Mouse (Mus musculus) urinary bladder, adult 18-20 months (tissue): Measurements from ENCODE around the gene Gm45208.
"Not testable (repeated sequence)": the region's sequence is repeated elsewhere in the genome, so short reads cannot be mapped to it uniquely, and the experiment has no call there.

Experiments used
- DNase-seq, 2 experiments: peaks; one replicate each; pipeline ENCODE4 v3.0.0; 2022; ENCODE audit warnings: low spot score in 2 of 2, mixed read lengths in 2 of 2

Gm45208 gene

DNA sequence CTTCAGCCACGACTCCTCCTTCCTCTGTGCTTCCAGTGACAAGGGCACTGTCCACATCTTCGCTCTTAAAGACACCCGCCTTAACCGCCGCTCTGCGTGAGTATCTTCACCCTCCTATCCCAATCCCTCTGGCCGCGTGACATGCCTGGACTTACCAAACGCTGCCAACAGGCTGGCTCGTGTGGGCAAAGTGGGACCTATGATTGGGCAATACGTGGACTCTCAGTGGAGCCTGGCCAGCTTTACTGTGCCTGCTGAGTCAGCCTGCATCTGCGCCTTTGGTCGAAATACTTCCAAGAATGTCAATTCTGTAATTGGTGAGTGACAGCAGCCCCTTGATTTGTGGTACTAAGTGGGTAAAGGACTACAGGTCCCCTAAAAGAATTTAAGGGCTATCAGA is 5.1 kb downstream of the Gm45208 start:
- DNase-seq: no peak

DNA sequence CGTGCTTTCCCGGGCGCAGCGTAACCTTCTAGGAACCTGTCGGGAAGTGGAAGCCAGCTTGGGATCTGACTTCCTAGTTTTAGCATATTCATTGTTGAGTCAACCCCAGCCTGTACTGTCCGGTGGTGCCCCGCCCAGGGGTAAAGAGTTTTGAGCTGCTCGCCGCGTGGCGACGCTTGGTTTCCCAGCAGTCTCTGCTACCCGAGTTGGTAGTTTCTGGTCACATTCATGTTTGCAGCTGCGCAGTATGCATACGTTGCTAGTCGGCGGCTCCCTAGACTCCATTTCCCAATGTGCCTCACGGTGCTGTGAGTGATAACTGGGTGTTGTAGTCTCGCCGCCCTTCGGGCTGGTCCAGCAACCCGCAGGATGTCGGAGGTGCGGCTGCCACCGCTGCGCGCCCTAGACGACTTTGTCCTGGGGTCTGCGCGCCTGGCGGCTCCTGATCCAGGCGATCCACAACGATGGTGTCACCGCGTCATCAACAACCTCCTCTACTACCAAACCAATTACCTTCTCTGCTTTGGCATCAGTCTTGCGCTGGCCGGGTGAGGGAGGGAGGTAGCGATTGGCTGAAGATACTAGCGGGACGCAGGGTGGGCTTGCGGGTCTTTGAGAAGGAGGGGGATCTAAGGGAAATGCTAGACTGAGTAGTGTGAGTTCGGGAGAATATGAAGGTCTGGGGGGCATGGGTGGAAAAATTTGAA is 6.3 kb downstream of the Gm45208 start, which contains the start of gene Praf2:
Gene Praf2, plus strand, starts transcription at position 225 of the 707 bp plus-strand sequence.
- DNase-seq: peak; percentile 37 to 72

DNA sequence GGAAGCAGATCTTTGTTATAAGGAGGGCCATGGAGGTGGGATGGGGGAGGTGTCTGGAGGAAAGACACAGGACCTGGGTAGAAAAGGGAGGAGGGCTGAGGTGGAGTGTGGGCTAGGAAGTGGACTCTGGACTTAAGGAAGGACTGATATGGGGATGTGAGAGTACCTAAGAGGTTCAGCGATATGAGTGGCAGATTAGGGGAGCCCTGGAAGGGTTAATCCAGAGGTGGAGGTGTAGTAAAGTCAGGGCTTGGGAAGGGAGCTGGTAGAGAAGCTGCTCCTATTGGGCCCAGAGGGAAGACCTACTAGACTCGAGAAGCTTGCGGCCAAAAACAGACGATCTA is 6.8 kb downstream of the Gm45208 start:
- no peak for DNase-seq

DNA sequence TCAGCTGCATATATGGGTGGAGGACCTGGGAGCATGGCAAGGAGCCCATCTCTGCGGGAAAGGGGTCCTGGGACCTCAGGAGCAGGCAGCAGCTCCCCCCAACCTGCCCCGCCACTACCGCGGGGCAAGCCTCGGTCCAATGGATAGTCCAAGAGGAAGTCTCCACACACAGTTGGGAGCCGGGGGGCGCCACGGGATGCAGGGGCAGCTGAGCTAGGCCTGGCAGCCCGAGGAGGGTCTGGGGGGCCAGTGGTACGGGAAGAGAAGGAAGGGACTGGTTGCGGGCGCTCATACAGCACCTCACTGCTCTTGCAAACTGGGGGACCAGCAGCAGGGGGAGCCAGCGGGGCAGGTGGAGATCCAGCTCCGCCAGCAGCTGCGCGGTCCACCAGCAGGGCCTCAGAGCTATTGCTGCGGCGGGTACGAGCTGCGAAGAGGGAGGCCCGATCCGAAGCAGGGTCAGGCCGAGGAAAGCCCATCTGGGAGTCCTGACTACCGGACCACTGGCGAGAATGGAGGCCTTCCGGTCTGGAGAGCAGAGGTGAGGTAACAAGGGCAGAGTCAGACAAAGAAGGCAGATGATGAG is 11.6 kb downstream of the Gm45208 start:
- peak in 1 of 2 experiments; percentile 57 for DNase-seq

DNA sequence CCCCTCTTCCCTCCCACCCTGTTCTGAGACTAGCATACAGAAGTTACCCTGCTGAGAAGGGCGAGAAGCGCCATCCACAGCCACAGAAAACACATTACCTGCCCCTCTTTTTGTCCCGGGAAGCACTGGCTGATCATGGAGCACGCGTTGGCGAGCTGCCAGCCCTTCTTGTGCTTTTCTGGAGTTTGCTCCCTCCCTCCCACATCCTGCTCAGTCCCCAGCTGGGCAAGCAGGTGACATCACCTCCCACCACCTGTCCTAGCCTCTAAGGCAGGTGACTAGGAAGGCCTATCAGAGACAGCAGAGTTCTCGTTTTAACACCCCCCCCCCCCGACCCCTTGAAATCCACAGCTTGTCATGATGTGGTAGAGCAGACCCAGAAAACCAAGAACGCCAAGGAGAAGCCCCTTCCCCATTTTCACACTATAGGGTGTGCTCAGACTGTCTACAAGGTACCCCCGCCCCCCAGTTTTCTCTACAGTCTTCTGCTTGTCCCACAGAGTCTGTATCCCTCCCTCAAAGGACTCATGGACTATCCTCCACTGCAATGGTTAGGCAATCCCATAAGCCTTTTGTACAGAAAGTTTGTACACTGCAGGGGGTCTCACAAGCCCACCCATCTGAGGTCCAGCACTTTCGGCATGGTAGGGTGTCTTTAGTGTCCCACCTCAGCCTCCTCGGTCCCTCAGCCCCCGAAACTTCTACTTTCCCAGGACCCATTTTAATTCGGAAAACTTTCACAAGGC is 17.5 kb downstream of the Gm45208 start:
- DNase-seq: no peak

DNA sequence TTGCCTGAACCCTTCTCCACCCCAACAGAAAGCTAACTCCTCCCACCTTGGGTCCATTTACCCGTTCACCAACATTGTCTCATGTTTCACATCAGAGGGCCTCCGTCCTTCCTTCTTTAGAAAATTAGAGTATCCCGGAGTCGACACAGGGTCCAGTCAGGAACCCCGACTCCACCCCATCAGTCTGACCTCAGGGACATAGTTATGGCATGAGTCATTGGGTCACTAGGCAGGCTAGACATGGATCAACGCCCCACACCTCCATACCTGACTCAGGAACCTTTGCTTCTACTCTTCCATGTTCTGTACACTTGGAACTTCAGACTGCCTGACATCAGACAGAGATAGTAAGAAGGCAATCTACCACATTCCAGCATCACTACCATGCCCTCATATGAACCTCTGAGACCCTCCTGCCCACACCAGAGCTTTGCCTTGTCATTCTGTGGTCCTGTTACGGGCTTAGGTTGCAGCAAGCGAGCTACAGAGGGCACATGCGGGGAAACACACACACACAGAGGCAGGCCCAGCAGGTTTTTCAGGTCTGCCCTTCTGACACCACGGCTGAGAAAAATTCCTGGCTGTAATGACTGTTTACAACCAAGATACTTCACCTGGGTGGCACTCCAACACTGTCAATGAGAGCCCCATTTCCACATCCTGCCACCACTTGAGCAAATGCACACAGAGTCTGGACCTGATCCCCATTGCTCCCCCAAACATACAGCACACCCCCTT is 18.2 kb downstream of the Gm45208 start:
- peak; percentile 33 to 40 for DNase-seq

DNA sequence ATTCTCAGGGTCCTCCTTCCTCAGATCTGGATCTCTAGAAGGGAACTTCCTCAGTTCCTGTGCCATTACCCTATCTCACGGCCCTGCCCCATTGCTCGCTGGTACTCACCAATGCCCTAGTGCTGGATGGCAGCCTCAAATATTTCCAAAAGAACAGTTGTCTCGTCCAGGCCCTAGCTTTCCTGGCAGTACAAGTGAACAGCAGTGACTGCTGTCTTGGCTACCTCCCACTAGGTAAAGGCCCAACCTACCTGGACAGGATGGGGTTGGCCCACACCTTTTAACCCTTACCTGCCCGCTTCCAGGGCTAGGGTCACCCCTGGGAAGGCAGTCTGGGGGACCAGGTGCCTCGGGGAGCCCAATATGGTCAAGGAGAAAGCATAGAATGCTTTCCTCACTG is 19.1 kb downstream of the Gm45208 start:
- no peak for DNase-seq

DNA sequence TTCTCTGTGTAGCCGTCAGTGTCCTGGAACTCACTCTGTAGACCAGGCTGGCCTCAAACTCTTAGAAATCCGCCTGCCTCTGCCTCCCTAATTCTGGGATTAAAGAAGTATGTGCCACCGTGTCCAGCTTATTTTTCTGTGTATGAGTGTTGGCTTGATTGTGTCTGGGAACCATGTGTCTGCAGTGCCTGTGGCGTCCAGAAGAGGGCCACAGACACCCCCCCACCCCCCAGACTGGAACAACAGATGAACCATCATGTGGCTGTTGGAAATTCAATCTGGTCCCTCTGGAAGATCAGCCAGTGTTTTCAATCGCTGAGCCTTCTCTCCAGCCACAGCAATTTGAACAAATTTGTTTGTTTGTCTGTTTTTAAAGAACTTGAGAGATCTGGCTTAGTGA is 21.4 kb downstream of the Gm45208 start:
- no peak for DNase-seq

DNA sequence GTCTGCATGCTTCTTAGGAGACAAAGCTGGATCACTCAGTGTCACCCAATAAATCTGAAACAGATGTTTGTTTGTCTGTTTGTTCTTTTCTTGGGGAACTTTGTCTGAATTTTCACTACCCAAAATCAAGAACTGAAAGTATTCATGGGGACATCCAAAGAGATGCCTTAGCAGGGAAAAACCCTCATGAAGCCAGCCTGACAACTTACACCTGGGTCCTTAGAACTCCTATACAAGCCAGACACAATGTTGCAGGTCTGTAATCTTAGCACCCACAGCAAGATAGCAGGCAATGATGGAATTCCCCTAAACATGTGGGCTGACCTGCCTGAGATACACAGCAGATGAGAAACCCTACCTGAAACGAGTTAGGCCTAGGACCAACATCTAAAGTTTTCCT is 22.9 kb downstream of the Gm45208 start:
- no peak for DNase-seq

DNA sequence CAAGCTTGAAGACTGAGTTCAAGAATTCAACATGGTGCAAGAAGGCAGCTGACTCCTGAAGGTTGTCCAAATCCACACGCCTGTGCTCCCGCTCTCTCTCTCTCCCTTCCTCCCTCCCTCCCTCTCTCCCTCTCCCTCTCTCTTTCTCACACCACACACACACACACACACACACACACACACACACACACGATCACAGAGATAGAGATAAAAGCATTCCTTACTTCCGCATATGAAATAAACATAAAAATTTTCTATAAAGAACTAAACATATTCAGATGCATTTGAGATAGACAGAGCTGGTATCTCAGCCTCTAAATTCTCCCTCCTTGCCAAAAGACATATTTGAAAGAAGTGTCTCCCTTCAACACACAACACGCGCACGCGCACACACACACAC is 23.4 kb downstream of the Gm45208 start:
- DNase-seq: no peak

DNA sequence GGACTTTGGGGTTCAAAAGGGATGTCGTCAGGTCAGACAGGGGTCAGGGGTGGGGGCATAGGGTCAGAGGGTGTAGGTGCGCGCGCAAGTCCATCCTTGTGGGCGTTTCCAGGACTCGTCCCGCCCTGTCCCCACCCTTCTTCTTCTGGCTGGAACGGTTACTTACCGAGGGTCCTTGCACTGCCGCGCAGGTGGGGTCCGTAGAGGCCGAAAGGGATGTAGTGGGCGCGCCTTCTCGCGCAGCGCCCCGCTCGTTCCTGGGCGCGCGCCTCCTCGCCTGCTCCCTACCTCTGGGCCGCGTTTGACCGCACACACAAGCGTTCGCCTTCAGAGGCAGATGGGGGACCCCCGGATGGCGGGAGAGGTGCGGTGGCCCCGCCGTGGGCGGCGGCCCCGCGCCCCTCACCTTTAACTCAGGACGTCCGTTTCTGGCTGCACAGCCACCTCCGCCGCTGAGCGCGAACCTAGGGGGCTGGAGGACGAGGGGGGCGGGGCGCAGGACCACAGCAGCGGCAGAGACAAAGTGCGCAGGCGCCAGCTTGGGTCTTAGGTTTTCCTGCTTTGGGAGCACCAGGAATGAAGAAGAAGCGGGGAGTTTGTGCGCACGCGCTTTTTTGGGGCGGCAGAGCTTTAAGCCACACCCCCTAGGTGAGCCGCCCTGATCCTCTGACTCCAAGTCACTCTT is 28.5 kb downstream of the Gm45208 start, which contains the start of gene Ccdc120:
Gene Ccdc120, minus strand, starts transcription at position 474 of the 685 bp plus-strand sequence.
- peak in 1 of 2 experiments; percentile 55 for DNase-seq

DNA sequence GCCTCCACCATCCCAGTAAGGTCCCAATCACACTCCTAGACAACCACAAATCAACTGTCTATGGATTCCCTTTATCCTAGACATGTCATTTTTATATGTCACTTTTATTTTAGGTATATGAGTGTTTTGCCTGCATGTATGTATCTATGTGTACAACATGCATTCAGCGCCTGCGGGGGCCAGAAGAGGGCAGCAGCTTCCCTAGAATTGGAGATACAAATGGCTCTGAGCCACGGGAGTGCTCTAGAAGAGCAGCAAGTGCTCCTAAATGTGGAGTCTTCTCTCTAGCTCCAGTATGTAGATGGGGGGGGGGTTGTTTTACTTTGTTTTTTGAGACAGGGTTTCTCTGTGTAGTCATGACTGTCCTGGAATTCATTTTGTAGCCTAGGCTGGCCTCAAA is 31.6 kb downstream of the Gm45208 start:
- DNase-seq: not testable (repeated sequence)

DNA sequence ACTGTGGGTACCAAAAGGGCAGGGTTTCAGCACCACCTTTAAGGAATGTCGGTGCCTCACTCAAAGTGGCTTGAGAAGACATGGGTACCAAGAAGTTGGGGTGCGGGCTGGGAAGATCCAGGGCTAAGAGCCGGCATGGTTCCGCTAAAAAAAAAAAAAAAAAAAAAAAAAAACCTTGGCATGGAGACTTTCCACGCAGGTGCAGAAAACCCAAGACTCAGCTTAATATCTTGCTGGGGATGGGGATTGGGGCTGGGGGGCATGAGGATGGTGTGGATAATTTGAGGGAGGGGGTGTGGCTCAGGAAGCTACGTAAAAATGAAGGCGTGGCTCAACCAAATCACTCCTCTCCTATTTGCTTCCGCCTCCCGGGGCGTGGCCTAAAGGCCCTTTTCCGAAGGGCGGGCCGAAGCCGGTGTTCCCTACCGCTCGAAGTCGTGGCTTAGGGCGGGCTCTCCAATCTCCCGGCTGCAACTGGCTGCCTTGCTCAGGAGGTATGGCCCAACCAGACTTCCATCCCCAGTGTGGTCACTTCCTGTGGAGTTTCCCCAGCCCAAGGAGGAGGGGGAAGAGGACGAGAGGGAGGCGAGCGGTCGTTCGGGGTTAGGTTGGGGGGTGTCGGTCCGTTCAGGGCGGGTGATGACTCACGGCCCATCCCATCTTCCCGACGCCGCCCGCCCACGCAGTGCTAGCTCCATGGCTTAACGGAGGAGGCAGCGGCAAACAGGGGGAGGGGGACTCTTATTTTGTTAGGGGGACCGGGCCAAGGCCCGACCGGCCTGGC is 40.3 kb downstream of the Gm45208 start, which contains the start of gene Tfe3:
Gene Tfe3, plus strand, starts transcription at position 424 of the 784 bp plus-strand sequence.
- DNase-seq: peak; percentile 60 to 88

DNA sequence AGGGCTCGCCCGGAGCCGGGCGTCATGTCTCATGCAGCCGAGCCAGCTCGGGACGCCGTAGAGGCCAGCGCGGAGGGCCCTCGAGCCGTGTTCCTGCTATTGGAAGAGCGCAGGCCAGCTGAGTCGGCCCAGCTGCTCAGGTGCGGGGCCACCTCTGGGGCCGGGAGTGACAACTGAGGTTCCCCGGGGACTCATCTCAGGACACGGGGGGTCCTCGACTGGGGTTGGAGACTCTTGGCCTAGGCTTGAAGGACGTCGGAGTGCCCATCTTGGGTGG is 40.8 kb downstream of the Gm45208 start:
- no peak for DNase-seq

DNA sequence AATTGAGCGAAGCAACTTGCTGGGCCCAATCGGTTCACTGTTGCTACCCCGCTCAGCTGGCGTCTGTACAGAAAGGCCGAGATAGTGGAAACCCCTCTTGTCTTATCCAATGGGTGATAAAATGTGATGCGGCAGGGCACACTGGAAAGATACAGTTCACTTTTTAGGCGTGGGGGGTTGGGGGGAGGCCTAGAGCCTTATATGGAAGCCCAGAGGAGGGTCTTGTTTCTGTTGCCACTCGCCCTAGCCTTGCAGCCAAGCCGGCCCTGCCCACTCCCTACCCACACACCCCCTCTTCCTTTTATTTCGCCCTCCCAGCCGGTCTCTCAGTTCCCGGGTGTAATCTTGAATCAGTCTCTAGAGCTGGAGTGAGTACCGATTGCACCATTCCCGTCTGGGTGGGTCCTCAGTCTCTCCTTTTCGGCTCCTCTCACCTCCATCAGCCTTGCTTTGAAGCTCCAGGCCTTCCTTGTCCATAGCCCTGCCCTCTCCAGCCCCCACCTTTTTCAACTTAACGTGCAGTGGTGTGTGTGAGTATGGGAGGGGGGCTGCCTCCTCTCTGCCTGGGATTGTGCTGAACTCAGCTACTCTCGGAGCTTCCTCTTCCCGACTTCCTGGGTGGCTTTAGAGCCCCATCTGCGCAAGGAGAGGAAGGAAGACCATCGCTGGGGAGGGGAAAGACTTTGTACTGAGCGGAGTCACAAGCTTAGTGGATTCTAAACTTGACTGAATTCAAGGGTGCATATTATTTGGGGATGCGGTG is 41.8 kb downstream of the Gm45208 start:
- DNase-seq: peak in 1 of 2 experiments; percentile 43

DNA sequence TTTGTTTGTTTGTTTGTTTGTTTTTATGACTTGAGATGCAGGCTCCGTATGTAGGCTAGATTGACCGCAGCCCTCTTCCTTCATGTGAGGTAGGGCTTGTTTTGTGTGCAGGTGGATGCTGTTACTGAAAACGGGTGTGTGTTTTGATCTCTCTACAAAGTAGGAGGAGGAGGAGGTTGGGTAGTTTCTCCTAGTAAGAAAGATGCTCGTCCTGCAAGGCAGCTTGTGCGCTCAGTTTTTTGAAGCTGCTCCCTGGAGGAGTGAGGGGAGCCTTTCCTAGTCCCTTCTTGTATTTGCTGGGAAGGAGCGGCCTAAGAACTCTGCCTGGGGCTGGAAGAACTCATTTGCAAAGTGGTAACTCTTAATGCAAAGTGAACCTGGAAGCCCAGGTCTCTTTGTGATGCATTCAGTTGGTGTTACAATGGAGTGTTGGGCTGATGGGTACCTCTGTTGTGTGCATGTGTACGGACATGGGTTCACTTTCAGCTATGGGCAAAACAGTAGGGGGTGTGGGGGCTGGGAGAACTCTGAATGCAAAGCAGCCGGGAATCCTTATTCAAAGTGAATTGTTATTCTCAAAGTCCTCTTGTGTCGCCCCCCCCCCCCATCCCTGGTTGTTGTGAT is 42.7 kb downstream of the Gm45208 start:
- DNase-seq: no peak

DNA sequence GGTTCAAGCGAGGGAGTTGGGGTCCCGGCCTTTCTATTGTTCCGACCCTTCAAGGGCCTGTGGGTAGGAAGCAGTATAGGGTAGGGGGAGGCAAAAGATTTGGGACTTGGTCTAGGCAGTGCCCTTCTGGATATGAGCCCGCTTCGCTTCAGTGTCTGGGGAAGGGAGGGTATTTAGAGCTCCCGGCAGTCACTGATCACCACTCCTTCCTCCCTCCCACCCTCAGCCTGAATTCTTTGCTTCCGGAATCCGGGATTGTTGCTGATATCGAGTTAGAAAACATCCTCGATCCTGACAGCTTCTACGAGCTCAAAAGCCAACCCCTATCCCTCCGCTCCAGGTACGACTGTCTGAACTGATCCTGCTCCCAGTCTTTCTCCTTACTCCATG is 43.2 kb downstream of the Gm45208 start:
- DNase-seq: no peak

DNA sequence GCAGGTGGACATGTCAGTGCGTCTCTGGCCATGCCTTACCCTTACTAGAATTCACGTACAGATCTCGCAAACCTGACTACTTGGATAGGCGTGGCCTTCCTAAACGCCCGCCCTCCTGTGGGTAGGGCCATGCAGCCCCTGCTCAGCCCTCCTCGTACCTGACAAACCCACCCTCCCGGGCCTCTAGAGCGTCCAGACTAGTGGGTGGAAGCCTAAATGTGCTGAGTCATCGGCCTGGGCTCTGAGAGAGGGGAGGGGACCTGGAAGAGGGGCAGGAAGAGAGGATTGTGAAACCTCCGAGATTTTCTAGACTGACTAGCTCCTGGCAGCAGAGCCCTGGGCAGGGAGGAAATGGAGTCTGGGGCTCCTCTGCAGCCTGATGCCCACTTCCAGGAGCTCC is 43.7 kb downstream of the Gm45208 start:
- DNase-seq: peak; percentile 45 to 70

DNA sequence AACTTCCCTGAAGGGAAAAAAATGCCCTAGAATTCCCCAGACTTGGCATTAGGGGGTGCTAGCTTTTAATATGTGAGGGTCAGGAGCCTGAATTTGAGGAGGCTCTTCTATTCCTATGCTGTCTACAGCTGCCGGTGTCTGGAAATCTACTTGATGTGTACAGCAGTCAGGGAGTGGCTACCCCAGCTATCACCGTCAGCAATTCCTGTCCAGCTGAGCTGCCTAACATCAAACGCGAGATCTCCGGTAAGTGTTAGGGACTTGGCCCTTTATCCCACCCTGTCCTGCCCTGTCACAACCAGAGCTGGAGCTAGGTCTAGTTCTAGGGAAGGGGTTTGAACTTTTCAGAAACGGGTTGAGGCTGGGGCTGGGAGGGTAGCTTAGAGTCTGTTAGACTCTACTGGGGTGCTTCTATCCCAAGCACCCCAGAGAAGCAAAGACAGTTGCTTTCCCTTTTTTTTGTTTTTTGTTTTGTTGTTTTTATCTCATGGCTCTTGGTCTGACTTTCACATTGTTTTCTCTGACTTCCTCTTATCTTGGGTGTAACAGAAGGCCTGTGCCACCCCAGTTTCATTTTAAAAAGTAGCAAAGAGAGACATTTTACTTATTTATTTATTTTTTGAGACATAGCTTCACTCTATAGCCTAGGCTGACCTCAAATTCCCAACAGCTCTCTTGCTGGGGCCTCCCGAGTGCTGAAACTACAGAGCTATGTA is 47.4 kb downstream of the Gm45208 start:
- no peak for DNase-seq
